Mouse (Mus musculus): ENCODE measurements around the gene Cd6. TPM values are rescaled to one million over a fixed set of nuclear protein-coding genes. Genes with fewer than 3 reads are reported as not detected.

The Cd6 gene
- polyA plus RNA-seq, 1 experiment from 2014 or later = 0.09 TPM

DNA sequence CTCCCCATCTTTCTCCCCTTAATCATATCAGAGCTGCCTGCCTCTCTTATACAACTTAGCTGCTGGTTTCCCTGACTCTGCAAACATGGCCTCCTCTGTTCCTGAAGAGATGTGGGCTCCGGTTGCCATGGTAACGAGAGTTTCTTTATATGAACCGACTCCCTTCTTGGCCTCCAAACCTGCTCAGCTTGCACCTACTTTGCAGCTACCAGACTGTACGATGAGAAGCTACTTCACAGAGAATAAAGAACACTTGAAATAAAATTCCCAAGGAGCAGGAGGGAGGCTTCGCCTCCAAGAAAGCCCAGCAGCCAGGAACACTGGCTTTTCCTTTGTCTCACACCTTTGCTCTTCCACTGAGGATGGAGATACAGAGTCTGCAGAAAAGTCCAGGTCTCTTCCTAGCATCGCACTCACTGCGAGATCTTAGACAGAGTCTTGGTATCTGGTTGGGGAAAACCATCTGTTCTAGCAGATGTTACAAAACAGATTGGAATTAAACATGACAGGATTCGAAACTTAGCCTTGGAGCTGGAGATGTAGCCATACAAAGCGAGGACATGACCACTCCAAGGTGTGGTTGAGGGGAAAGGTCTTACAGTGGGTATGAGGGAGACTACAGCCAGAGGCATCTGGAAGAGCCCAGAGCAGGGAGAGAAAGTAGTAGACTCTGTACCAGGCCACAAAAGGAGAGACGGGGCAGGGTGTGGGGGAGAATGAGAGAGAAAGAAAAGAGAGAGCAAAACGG is 20.3 kb downstream of the Cd6 start:
- H3K36me3 ChIP-seq (ENCODE audit: control insufficient read depth, insufficient read depth, low read length) = no peaks in the 10 kb centered on the region
- no peaks in the 10 kb centered on the region for H3K9me3 ChIP-seq (ENCODE audit: control insufficient read depth, low read length)
- no peak for ATAC-seq (ENCODE audit: low FRiP score, low TSS enrichment)
- H3K4me2 ChIP-seq (replicated peaks; ENCODE audit: low read depth, low read length) = no peak overlapping the region
- no peaks in the 10 kb centered on the region for H3K27me3 ChIP-seq (ENCODE audit: control insufficient read depth, insufficient read depth, low read length)
- 78% methylated on average over 11 of the region's 11 CpGs for WGBS
- no peak overlapping the region for H3K9ac ChIP-seq (ENCODE audit: low read depth, low read length)
- H3K4me3 ChIP-seq (ENCODE audit: low read length) = no peak overlapping the region
- no peaks in the 10 kb centered on the region for H3K4me1 ChIP-seq (ENCODE audit: control insufficient read depth, insufficient read depth, low read length)
- no peak overlapping the region for H3K27ac ChIP-seq (ENCODE audit: low read depth, low read length)

DNA sequence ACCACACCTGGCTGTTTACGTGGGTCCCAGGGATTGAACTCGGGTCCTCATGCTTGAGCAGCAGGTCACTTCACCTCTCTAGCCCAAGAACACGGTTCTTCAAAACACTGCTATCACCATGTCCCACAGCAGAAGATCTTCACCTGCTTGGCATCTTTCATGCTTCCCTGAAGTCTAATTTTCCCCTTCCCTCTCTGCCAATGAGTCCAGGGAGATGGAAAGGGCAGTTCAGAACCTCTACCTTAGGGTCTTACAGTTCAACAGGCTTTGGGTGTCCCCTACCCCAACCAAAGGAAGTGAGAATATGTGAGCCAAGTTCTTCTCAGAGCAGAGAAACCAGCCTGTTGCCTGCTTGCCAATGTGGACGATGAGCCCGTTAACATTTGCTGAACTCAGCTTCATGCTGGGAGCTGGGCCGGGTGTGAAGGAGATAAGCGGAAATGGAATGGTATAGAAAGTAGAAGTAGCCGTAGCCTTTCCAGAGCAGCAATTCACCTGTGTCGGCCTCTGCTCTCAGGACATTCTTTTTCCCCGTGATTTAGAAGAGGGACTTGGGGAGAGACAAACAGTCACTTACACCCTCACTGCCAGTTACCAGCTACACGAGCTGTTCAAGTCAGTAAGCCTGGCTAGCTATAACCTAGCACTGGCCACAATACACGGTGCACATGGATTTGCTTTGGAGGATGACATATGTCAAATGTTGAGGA is 21.2 kb downstream of the Cd6 start:
- no peaks in the 10 kb centered on the region for H3K27me3 ChIP-seq (ENCODE audit: control insufficient read depth, insufficient read depth, low read length)
- WGBS = 88% methylated on average over 12 of the region's 12 CpGs
- no peak overlapping the region for H3K4me3 ChIP-seq (ENCODE audit: low read length)
- H3K27ac ChIP-seq (ENCODE audit: low read depth, low read length) = no peak overlapping the region
- no peak overlapping the region for H3K4me2 ChIP-seq (replicated peaks; ENCODE audit: low read depth, low read length)
- H3K4me1 ChIP-seq (ENCODE audit: control insufficient read depth, insufficient read depth, low read length) = no peaks in the 10 kb centered on the region
- H3K9ac ChIP-seq (ENCODE audit: low read depth, low read length) = no peak overlapping the region
- H3K36me3 ChIP-seq (ENCODE audit: control insufficient read depth, insufficient read depth, low read length) = no peaks in the 10 kb centered on the region
- ATAC-seq (ENCODE audit: low FRiP score, low TSS enrichment) = no peak
- H3K9me3 ChIP-seq (ENCODE audit: control insufficient read depth, low read length) = no peaks in the 10 kb centered on the region

DNA sequence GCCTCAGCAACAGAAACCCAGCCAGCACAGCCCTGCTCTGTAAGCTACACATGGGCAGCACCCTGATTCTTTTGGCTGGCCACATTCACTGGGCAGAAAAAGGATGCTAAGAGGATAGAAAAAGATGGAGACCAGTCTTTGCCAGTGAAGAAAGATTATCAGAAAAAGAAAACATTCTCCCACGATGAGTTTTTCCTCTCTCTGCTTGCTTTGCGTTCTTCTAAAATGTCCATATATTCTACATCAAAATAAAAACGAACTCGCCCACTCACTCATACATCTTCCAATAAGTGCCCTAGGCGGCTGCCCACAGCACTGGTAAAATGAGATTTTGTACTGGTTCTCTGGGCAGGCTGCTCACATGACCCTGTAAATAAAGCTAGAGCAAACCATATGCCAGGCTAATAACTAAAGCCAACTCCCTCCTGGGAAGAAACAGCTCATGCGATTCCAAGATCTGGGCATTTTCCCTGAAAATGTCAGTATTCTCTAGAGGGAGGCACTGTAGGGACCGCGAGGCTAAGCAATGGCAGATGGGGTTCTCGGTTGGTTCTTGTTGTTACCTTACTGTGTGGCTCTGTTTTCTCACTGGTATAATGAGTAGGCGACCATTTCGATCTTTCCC is 24.1 kb downstream of the Cd6 start:
- no peak overlapping the region for H3K4me2 ChIP-seq (replicated peaks; ENCODE audit: low read depth, low read length)
- H3K9me3 ChIP-seq (ENCODE audit: control insufficient read depth, low read length) = no peaks in the 10 kb centered on the region
- H3K9ac ChIP-seq (ENCODE audit: low read depth, low read length) = no peak overlapping the region
- WGBS = 83% methylated on average over 11 of the region's 11 CpGs
- H3K27ac ChIP-seq (ENCODE audit: low read depth, low read length) = no peak overlapping the region
- no peak for ATAC-seq (ENCODE audit: low FRiP score, low TSS enrichment)
- no peaks in the 10 kb centered on the region for H3K36me3 ChIP-seq (ENCODE audit: control insufficient read depth, insufficient read depth, low read length)
- no peaks in the 10 kb centered on the region for H3K4me1 ChIP-seq (ENCODE audit: control insufficient read depth, insufficient read depth, low read length)
- no peaks in the 10 kb centered on the region for H3K27me3 ChIP-seq (ENCODE audit: control insufficient read depth, insufficient read depth, low read length)
- H3K4me3 ChIP-seq (ENCODE audit: low read length) = no peak overlapping the region

DNA sequence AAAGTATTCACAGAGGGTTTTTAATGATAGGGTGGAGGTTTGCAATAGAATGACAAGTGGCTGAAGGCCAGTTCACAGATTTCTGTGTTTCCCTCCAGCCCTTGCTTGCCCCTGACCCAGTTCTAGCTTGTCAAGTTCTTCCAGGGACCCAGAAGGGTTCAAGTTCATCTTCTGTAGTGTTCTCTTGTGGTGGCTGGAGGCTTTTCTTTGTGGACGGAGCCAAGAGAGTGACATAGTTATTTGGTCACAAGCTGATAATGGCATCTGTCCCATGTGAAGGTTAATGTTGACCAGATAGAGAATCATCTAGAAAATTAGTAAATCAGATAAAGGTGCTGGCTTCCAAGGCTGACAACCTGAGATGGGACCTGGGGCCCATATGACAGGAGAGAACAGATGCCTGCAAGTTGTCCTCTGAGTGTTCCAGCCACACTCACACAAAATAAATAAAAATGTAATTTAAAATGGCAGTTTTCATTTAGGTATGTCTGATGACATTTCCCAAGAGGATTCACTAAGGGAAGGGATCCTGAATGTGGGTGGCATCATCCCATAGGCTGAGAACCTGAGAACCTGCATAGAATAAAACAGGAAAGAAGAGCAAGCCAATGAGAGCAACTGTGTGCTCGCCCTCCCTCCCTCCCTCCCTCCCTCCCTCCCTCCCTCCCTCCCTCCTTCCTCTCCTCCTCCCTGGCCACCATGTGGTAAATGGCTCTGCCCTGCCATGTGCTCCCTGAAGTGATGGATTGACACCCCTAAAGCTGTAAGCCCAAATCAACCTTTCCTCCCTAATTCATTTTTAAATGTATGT is 24.8 kb downstream of the Cd6 start:
- ATAC-seq (ENCODE audit: low FRiP score, low TSS enrichment) = no peak
- no peaks in the 10 kb centered on the region for H3K4me1 ChIP-seq (ENCODE audit: control insufficient read depth, insufficient read depth, low read length)
- no peak overlapping the region for H3K4me2 ChIP-seq (replicated peaks; ENCODE audit: low read depth, low read length)
- no peaks in the 10 kb centered on the region for H3K36me3 ChIP-seq (ENCODE audit: control insufficient read depth, insufficient read depth, low read length)
- H3K9ac ChIP-seq (ENCODE audit: low read depth, low read length) = no peak overlapping the region
- WGBS = 87% methylated on average over 2 of the region's 2 CpGs
- no peaks in the 10 kb centered on the region for H3K27me3 ChIP-seq (ENCODE audit: control insufficient read depth, insufficient read depth, low read length)
- no peak overlapping the region for H3K27ac ChIP-seq (ENCODE audit: low read depth, low read length)
- no peaks in the 10 kb centered on the region for H3K9me3 ChIP-seq (ENCODE audit: control insufficient read depth, low read length)
- H3K4me3 ChIP-seq (ENCODE audit: low read length) = no peak overlapping the region

DNA sequence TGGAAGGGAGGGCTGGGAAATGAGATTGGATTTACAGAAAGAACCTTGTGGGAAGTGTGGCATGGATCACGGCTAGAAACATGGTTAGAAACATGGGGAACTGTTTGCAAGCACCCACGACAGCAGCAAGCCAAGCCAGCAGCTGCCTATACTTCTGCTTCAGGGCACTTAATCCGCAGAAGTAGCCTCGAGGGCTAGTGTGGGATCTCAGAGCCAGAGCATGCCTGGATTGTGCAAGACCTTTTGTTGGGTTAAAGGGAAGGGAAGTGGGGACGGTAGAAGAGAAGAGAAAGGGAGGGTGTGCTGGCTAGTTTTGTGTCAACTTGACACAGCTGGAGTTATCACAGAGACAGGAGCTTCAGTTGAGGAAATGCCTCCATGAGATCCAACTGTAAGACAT is 26.1 kb downstream of the Cd6 start:
- no peak overlapping the region for H3K9ac ChIP-seq (ENCODE audit: low read depth, low read length)
- no peak overlapping the region for H3K4me2 ChIP-seq (replicated peaks; ENCODE audit: low read depth, low read length)
- H3K27me3 ChIP-seq (ENCODE audit: control insufficient read depth, insufficient read depth, low read length) = no peaks in the 10 kb centered on the region
- H3K36me3 ChIP-seq (ENCODE audit: control insufficient read depth, insufficient read depth, low read length) = no peaks in the 10 kb centered on the region
- H3K9me3 ChIP-seq (ENCODE audit: control insufficient read depth, low read length) = no peaks in the 10 kb centered on the region
- no peak overlapping the region for H3K27ac ChIP-seq (ENCODE audit: low read depth, low read length)
- no peaks in the 10 kb centered on the region for H3K4me1 ChIP-seq (ENCODE audit: control insufficient read depth, insufficient read depth, low read length)
- no peak for ATAC-seq (ENCODE audit: low FRiP score, low TSS enrichment)
- H3K4me3 ChIP-seq (ENCODE audit: low read length) = no peak overlapping the region
- 84% methylated on average over 5 of the region's 5 CpGs for WGBS

DNA sequence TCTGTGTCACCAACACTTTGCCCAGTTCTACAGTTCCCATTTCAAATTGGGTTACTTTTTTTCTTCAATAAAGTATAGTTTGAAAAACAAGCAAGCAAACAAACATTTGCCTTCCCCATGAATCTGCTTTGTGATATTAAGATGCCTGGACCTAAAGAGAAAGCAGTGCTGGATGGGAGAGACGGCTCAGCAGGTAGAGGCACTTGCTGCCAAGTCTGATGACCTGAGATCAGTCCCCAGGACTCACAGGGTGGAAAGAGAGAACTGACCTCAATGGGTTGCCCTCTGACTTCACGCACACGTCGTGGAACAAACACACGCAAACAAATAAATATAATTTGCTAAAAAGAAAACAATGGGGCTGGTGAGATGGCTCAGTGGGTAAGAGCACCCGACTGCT is 28.0 kb downstream of the Cd6 start:
- H3K27ac ChIP-seq (ENCODE audit: low read depth, low read length) = no peak overlapping the region
- 83% methylated on average over 6 of the region's 6 CpGs for WGBS

DNA sequence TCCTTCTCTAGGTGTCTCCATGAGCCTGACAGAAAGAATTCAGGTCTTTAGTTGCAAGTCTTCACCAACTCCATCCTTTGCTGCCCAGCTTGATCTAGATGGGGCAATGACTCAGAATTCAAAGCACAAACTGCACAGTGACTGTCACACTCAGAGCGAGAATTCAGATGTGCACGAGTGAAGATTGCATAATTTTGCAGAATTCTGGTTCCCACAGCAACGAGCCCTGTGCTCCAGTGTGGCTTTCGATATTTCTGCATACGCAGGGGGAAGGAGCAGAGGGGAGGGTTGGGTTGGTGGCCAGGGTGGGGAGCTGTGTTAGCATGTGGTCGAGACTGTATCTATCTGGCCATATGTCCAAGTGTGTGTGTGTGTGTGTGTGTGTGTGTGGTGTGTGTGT is 28.8 kb downstream of the Cd6 start:
- Histone ChIP-seq H3K27ac (ENCODE audit: low read depth, low read length) (no peak overlapping the region), H3K4me1 (ENCODE audit: control insufficient read depth, insufficient read depth, low read length) (no peaks in the 10 kb centered on the region), H3K4me3 (ENCODE audit: low read length) (no peak overlapping the region), H3K9ac (ENCODE audit: low read depth, low read length) (no peak overlapping the region), H3K36me3 (ENCODE audit: control insufficient read depth, insufficient read depth, low read length) (no peaks in the 10 kb centered on the region), H3K9me3 (ENCODE audit: control insufficient read depth, low read length) (no peaks in the 10 kb centered on the region), H3K27me3 (ENCODE audit: control insufficient read depth, insufficient read depth, low read length) (no peaks in the 10 kb centered on the region), H3K4me2 (replicated peaks; ENCODE audit: low read depth, low read length) (no peak overlapping the region)
- 86% methylated on average over 6 of the region's 6 CpGs for WGBS
- no peak for ATAC-seq (ENCODE audit: low FRiP score, low TSS enrichment)

More for the DNA sequence above, 28.0 kb downstream of the Cd6 start:
- H3K36me3 ChIP-seq (ENCODE audit: control insufficient read depth, insufficient read depth, low read length) = no peaks in the 10 kb centered on the region
- H3K27me3 ChIP-seq (ENCODE audit: control insufficient read depth, insufficient read depth, low read length) = no peaks in the 10 kb centered on the region
- no peak overlapping the region for H3K4me2 ChIP-seq (replicated peaks; ENCODE audit: low read depth, low read length)
- H3K4me3 ChIP-seq (ENCODE audit: low read length) = no peak overlapping the region
- no peak for ATAC-seq (ENCODE audit: low FRiP score, low TSS enrichment)
- H3K9me3 ChIP-seq (ENCODE audit: control insufficient read depth, low read length) = no peaks in the 10 kb centered on the region
- H3K4me1 ChIP-seq (ENCODE audit: control insufficient read depth, insufficient read depth, low read length) = no peaks in the 10 kb centered on the region
- H3K9ac ChIP-seq (ENCODE audit: low read depth, low read length) = no peak overlapping the region

DNA sequence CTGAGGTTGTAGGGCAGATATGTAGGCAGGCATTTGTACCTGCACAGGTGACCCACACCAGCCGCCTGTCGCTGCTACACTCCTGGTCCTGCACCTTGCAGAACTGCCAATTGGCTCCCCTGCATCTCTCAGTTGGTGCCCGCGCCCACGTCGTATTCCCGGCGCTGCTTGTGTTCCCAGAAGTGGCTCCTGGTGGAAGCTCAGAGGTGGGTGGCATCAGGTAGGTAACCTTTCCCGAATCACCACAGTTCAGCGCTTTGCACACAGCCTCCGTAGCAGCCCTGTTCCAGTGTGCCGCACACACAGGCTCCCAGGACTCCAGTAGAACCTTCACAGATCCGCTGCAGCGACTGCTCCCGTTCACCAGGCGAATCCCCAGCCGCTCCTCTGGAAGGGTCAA is 30.7 kb downstream of the Cd6 start:
- Histone ChIP-seq H3K4me2 (replicated peaks; ENCODE audit: low read depth, low read length) (no peak overlapping the region), H3K9ac (ENCODE audit: low read depth, low read length) (no peak overlapping the region), H3K4me3 (ENCODE audit: low read length) (no peak overlapping the region), H3K36me3 (ENCODE audit: control insufficient read depth, insufficient read depth, low read length) (no peaks in the 10 kb centered on the region), H3K9me3 (ENCODE audit: control insufficient read depth, low read length) (no peaks in the 10 kb centered on the region), H3K27me3 (ENCODE audit: control insufficient read depth, insufficient read depth, low read length) (no peaks in the 10 kb centered on the region), H3K27ac (ENCODE audit: low read depth, low read length) (no peak overlapping the region), H3K4me1 (ENCODE audit: control insufficient read depth, insufficient read depth, low read length) (no peaks in the 10 kb centered on the region)
- 88% methylated on average over 17 of the region's 17 CpGs for WGBS
- ATAC-seq (ENCODE audit: low FRiP score, low TSS enrichment) = no peak

Data from kidney, embryonic 14.5 days (tissue).